13 mouse cellular contexts compared by ENCODE assay signal in the genomic region with DNA sequence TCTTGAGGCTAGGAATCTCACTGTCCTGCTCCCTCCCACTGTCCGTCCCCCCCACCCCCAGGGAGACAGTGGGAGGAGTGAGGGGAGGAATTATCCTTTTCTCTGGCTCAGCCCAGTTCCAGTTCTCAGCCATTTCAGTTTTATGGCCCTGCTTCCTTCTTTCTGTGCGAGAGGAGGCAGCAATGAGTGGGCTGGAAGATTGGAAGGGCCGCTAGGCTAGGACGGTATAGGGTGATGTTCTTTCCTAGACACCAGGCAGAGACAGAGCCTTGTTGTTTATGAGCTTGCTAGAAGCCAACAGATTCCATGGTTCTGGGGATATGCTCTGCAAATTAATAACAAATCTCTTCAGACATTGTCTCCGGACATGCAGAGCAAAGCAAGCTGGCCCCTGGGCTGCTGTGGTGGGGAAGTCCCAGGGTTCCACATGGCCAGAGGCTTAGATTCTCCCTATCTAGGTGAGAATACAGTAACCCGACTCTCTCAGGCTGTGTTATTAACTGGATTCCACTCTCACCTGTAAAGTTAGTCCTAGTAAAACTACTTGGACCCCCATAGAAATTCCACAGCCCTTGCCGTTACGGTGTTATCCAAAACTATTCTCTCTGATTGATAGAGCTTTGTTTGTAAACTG. TPM values are rescaled to one million over a fixed set of nuclear protein-coding genes. Genes with fewer than 3 reads are reported as not detected.
DNase-seq lines count a peak whose midpoint lies in the region; ATAC-seq and TF ChIP-seq lines count a peak whose summit lies in the region.
"Had no signal": no experiment of that assay in that cellular context is flagged by ENCODE, and none has a peak within 500 bp of the region (broad histone marks: within the 10 kb centered on the region; RNA-seq: fewer than 3 reads in every experiment).

No protein-coding gene starts in this region.

- WGBS in embryonic facial prominence, embryonic 14.5 days = 71% methylated on average over 8 of the region's 8 CpGs
- 70% methylated on average over 8 of the region's 8 CpGs for WGBS in embryonic facial prominence, embryonic 10.5 days
- 51% methylated on average over 8 of the region's 8 CpGs for WGBS in kidney, embryonic 16.5 days
- WGBS in liver, embryonic 15.5 days (ENCODE audit: insufficient replicate concordance) = 46% methylated on average over 8 of the region's 8 CpGs
- WGBS in hindbrain, embryonic 13.5 days = 83% methylated on average over 8 of the region's 8 CpGs

- H3K4me1 ChIP-seq in embryonic facial prominence, embryonic 14.5 days (ENCODE audit: control insufficient read depth, insufficient read depth, low read length) = peaks cover 11% of the 10 kb centered on the region
- H3K4me1 ChIP-seq in embryonic facial prominence, embryonic 10.5 days = peaks cover 53% of the 10 kb centered on the region
- peaks cover 45% of the 10 kb centered on the region for H3K4me1 ChIP-seq in kidney, embryonic 16.5 days (ENCODE audit: insufficient read depth, low read length)
- H3K4me1 ChIP-seq in MEL (ENCODE audit: control insufficient read depth in 1 of 2, insufficient read depth in 2 of 2, low read length in 2 of 2) = peaks cover 0 to 21% of the 10 kb centered on the region in 2 experiments; a peak in 3 of 4 replicates
- peaks cover 40% of the 10 kb centered on the region for H3K4me1 ChIP-seq in liver, embryonic 15.5 days (replicated peaks)
- peaks cover 25% of the 10 kb centered on the region for H3K4me1 ChIP-seq in hindbrain, embryonic 13.5 days (replicated peaks)

- H3K9ac ChIP-seq in embryonic facial prominence, embryonic 14.5 days (ENCODE audit: low read depth, low read length) = no peak overlapping the region
- no peak overlapping the region for H3K9ac ChIP-seq in kidney, embryonic 16.5 days (replicated peaks; ENCODE audit: low read length)
- peak overlapping the region; percentile 70 for H3K9ac ChIP-seq in MEL (ENCODE audit: control insufficient read depth, low read depth, low read length, poor library complexity, severe bottlenecking)
- H3K9ac ChIP-seq in liver, embryonic 15.5 days = no peak overlapping the region
- no peak overlapping the region for H3K9ac ChIP-seq in hindbrain, embryonic 13.5 days

- H3K27ac ChIP-seq in embryonic facial prominence, embryonic 14.5 days (replicated peaks; ENCODE audit: low read depth, low read length) = no peak overlapping the region
- no peak overlapping the region for H3K27ac ChIP-seq in embryonic facial prominence, embryonic 10.5 days (replicated peaks)
- H3K27ac ChIP-seq in kidney, embryonic 16.5 days (ENCODE audit: low read length) = no peak overlapping the region
- no peak overlapping the region for H3K27ac ChIP-seq in MEL (ENCODE audit: control insufficient read depth, low read depth, low read length)
- H3K27ac ChIP-seq in liver, embryonic 15.5 days (replicated peaks) = no peak overlapping the region
- H3K27ac ChIP-seq in hindbrain, embryonic 13.5 days = no peak overlapping the region
- H3K27ac ChIP-seq: hindbrain, postnatal 0 days; midbrain, embryonic 15.5 days had no signal

- no peak for TF ChIP-seq RAD21 in MEL (IDR thresholded peaks at IDR 0.05; ENCODE audit: low read depth, low read length)

- H3K27me3 ChIP-seq in embryonic facial prominence, embryonic 14.5 days (replicated peaks; ENCODE audit: control insufficient read depth, insufficient read depth, low read length) = no peaks in the 10 kb centered on the region
- peaks cover 18% of the 10 kb centered on the region for H3K27me3 ChIP-seq in embryonic facial prominence, embryonic 10.5 days (replicated peaks; ENCODE audit: low read depth, poor library complexity, severe bottlenecking)
- H3K27me3 ChIP-seq in kidney, embryonic 16.5 days (ENCODE audit: insufficient read depth, low read length) = no peaks in the 10 kb centered on the region
- no peaks in the 10 kb centered on the region for H3K27me3 ChIP-seq in MEL (ENCODE audit: control insufficient read depth in 1 of 2, insufficient read depth in 2 of 2, low read length in 2 of 2)
- peaks cover 39% of the 10 kb centered on the region for H3K27me3 ChIP-seq in liver, embryonic 15.5 days
- peaks cover 31% of the 10 kb centered on the region for H3K27me3 ChIP-seq in hindbrain, embryonic 13.5 days

- H3K4me2 ChIP-seq in embryonic facial prominence, embryonic 14.5 days (ENCODE audit: low read depth, low read length) = peak overlapping the region; percentile 98; the same call in 1 of the 2 replicates
- peak overlapping the region; percentile 78 for H3K4me2 ChIP-seq in kidney, embryonic 16.5 days (replicated peaks; ENCODE audit: low read depth, low read length)
- peak overlapping the region; percentile 78; the same call in 1 of the 2 replicates for H3K4me2 ChIP-seq in liver, embryonic 15.5 days
- no peak overlapping the region for H3K4me2 ChIP-seq in hindbrain, embryonic 13.5 days

- no peak for TF ChIP-seq CTCF in MEL (IDR thresholded peaks at IDR 0.05 in 2 of 3, conservative IDR thresholded peaks at IDR 0.05 in 1 of 3; ENCODE audit: control insufficient read depth in 1 of 3, insufficient read depth in 1 of 3, low read depth in 2 of 3, low read length in 3 of 3, poor library complexity in 1 of 3, severe bottlenecking in 1 of 3)

- no peaks in the 10 kb centered on the region for H3K36me3 ChIP-seq in embryonic facial prominence, embryonic 14.5 days (ENCODE audit: control insufficient read depth, insufficient read depth, low read length)
- H3K36me3 ChIP-seq in embryonic facial prominence, embryonic 10.5 days (replicated peaks) = no peaks in the 10 kb centered on the region
- no peaks in the 10 kb centered on the region for H3K36me3 ChIP-seq in kidney, embryonic 16.5 days (ENCODE audit: insufficient read depth, low read length)
- peaks cover 0 to 7% of the 10 kb centered on the region in 2 experiments; a peak in 2 of 4 replicates for H3K36me3 ChIP-seq in MEL (ENCODE audit: control insufficient read depth in 1 of 2, insufficient read depth in 2 of 2, low read length in 2 of 2)
- no peaks in the 10 kb centered on the region for H3K36me3 ChIP-seq in liver, embryonic 15.5 days (replicated peaks)
- no peaks in the 10 kb centered on the region for H3K36me3 ChIP-seq in hindbrain, embryonic 13.5 days
- H3K36me3 ChIP-seq: midbrain, embryonic 15.5 days had no signal

- no peak for TF ChIP-seq EP300 in MEL (IDR thresholded peaks at IDR 0.05; ENCODE audit: low read depth in 1 of 2, low read length in 2 of 2)

- H3K4me3 ChIP-seq in embryonic facial prominence, embryonic 14.5 days (ENCODE audit: low read depth, low read length) = no peak overlapping the region
- no peak overlapping the region for H3K4me3 ChIP-seq in embryonic facial prominence, embryonic 10.5 days
- H3K4me3 ChIP-seq in kidney, embryonic 16.5 days (ENCODE audit: low read length) = no peak overlapping the region
- no peak overlapping the region; a peak in 1 of 4 replicates for H3K4me3 ChIP-seq in MEL (ENCODE audit: control insufficient read depth in 1 of 2, insufficient read depth in 1 of 2, low read depth in 2 of 2, low read length in 2 of 2)
- H3K4me3 ChIP-seq in liver, embryonic 15.5 days (replicated peaks) = no peak overlapping the region
- no peak overlapping the region for H3K4me3 ChIP-seq in hindbrain, embryonic 13.5 days

- no peak for ATAC-seq in embryonic facial prominence, embryonic 14.5 days (ENCODE audit: low read depth)
- no peak for ATAC-seq in kidney, embryonic 16.5 days (ENCODE audit: low FRiP score, low TSS enrichment)
- no peak for ATAC-seq in liver, embryonic 15.5 days (ENCODE audit: insufficient read depth)
- no peak for ATAC-seq in hindbrain, embryonic 13.5 days (ENCODE audit: low FRiP score)
- ATAC-seq: activated CD4-positive, CD25-positive, alpha-beta regulatory T cell, adult 4 months had no signal

- 0 out of 4 replicates have a peak, but pooled peaks of 1 of the 2 experiments have one; percentile 19 for TF ChIP-seq POLR2A in MEL (IDR thresholded peaks at IDR 0.05; ENCODE audit: control insufficient read depth in 1 of 2, insufficient read depth in 1 of 2, low read depth in 1 of 2, low read length in 2 of 2, poor library complexity in 1 of 2)

- no peaks in the 10 kb centered on the region for H3K9me3 ChIP-seq in embryonic facial prominence, embryonic 14.5 days (ENCODE audit: control insufficient read depth, low read length)
- H3K9me3 ChIP-seq in embryonic facial prominence, embryonic 10.5 days = no peaks in the 10 kb centered on the region
- no peaks in the 10 kb centered on the region for H3K9me3 ChIP-seq in kidney, embryonic 16.5 days (ENCODE audit: low read length)
- H3K9me3 ChIP-seq in MEL (replicated peaks; ENCODE audit: insufficient read depth, low read length) = no peaks in the 10 kb centered on the region
- no peaks in the 10 kb centered on the region for H3K9me3 ChIP-seq in liver, embryonic 15.5 days (replicated peaks)
- no peaks in the 10 kb centered on the region for H3K9me3 ChIP-seq in hindbrain, embryonic 13.5 days
- H3K9me3 ChIP-seq: midbrain, embryonic 15.5 days had no signal

- no peak for DNase-seq in embryonic facial prominence, embryonic 14.5 days (ENCODE audit: low spot score)
- no peak for DNase-seq in embryonic facial prominence, embryonic 10.5 days (ENCODE audit: low spot score)
- DNase-seq in kidney, adult 11 months = no peak
- DNase-seq in MEL (ENCODE audit: low read depth, low spot score) = no peak
- DNase-seq in testis, postnatal 14 days (ENCODE audit: low spot score) = no peak
- DNase-seq: gastrocnemius, postnatal 25 days; layer of hippocampus, adult 9-11 months had no signal

- H3K79me2 ChIP-seq in MEL (ENCODE audit: control insufficient read depth, insufficient read depth, low read length, poor library complexity) = peaks cover 10% of the 10 kb centered on the region

TF ChIP-seq in MEL, 35 proteins besides CTCF, POLR2A, EP300 and RAD21 (continues in another document):
- TF ChIP-seq SIN3A (IDR thresholded peaks at IDR 0.05; ENCODE audit: low read length) (no peak), GATA1 (IDR thresholded peaks at IDR 0.05; ENCODE audit: low read depth, low read length) (no peak), POLR2AphosphoS5 (IDR thresholded peaks at IDR 0.05; ENCODE audit: borderline replicate concordance, low read depth, low read length) (no peak), NELFE (IDR thresholded peaks at IDR 0.05; ENCODE audit: low read depth, low read length) (no peak), MAX (IDR thresholded peaks at IDR 0.05; ENCODE audit: low read length) (no peak), TAL1 (IDR thresholded peaks at IDR 0.05; ENCODE audit: low read length) (no peak), MYC (IDR thresholded peaks at IDR 0.05; ENCODE audit: low read depth, low read length) (no peak)

RNA-seq across cellular contexts. Expression of gene Lrrfip1, which starts 53.0 kb away (rescaled TPM):
- 51.6 and 58.6 TPM in 2 replicates for polyA plus RNA-seq in embryonic facial prominence, embryonic 14.5 days (2014; fragmentation: Nextera tagmentation; extraction: Ambion mirVana)
- polyA plus RNA-seq in embryonic facial prominence, embryonic 10.5 days (2016; fragmentation: Nextera tagmentation; extraction: Ambion mirVana) = 22.5 and 25.7 TPM in 2 replicates
- polyA plus RNA-seq in kidney, embryonic 16.5 days (2015; fragmentation: Nextera tagmentation; extraction: Ambion mirVana) = 45.9 and 50.8 TPM in 2 replicates
- 12.9 and 13.9 TPM in 2 replicates for total RNA-seq in MEL (2012; rRNA removed)
- 10 to 100 TPM in 1 of 2 experiments, not detected in 1; 15.4 TPM for polyA plus RNA-seq in MEL (2012; ENCODE audit: insufficient read depth in 1 of 2, insufficient read length in 2 of 2, low read depth in 1 of 2, low replicate concordance in 2 of 2, missing spikeins in 1 of 2)
- polyA plus RNA-seq in liver, embryonic 15.5 days (2015; fragmentation: Nextera tagmentation; extraction: Ambion mirVana) = 14.9 and 16.7 TPM in 2 replicates
- polyA plus RNA-seq in hindbrain, embryonic 13.5 days (2015; fragmentation: Nextera tagmentation; extraction: Ambion mirVana) = 35.5 and 39.1 TPM in 2 replicates
